Mouse (Mus musculus): Measurements from ENCODE around the gene Pabpn1l. TPM values are rescaled to one million over a fixed set of nuclear protein-coding genes. Genes with fewer than 3 reads are reported as not detected.
A peak's percentile ranks its signal among the peaks of the same experiment; 100 is the strongest.

Gene Pabpn1l
- polyA plus RNA-seq, 1 experiment from 2014 or later: 0.19 TPM

- WGBS: 19% methylated on average over 5 of the region's 5 CpGs
- Histone ChIP-seq H3K4me3 (ENCODE audit: low read length) (no peak overlapping the region), H3K9ac (replicated peaks; ENCODE audit: low read length) (0 out of 2 replicates have a peak overlapping the region, but pooled peaks have one; percentile 25), H3K36me3 (ENCODE audit: insufficient read depth, low read length) (no peaks in the 10 kb centered on the region), H3K4me1 (ENCODE audit: insufficient read depth, low read length) (peaks cover 59% of the 10 kb centered on the region), H3K27me3 (ENCODE audit: insufficient read depth, low read length) (no peaks in the 10 kb centered on the region), H3K4me2 (replicated peaks; ENCODE audit: low read depth, low read length) (no peak overlapping the region), H3K27ac (ENCODE audit: low read length) (0 out of 2 replicates have a peak overlapping the region, but pooled peaks have one; percentile 79), H3K9me3 (ENCODE audit: low read length) (no peaks in the 10 kb centered on the region)
- no peak for ATAC-seq (ENCODE audit: low FRiP score, low TSS enrichment)
These were observed 41.1 kb upstream of the Pabpn1l start for GRCm38 (mm10) chr8:122663670-122664069.

- ATAC-seq (ENCODE audit: low FRiP score, low TSS enrichment): no peak
- Histone ChIP-seq H3K36me3 (ENCODE audit: insufficient read depth, low read length) (no peaks in the 10 kb centered on the region), H3K27ac (ENCODE audit: low read length) (0 out of 2 replicates have a peak overlapping the region, but pooled peaks have one; percentile 31), H3K9me3 (ENCODE audit: low read length) (no peaks in the 10 kb centered on the region), H3K9ac (replicated peaks; ENCODE audit: low read length) (0 out of 2 replicates have a peak overlapping the region, but pooled peaks have one; percentile 25), H3K4me2 (replicated peaks; ENCODE audit: low read depth, low read length) (no peak overlapping the region), H3K4me3 (ENCODE audit: low read length) (no peak overlapping the region), H3K4me1 (ENCODE audit: insufficient read depth, low read length) (peaks cover 64% of the 10 kb centered on the region), H3K27me3 (ENCODE audit: insufficient read depth, low read length) (no peaks in the 10 kb centered on the region)
- WGBS: 57% methylated on average over 3 of the region's 3 CpGs
These were observed 40.6 kb upstream of the Pabpn1l start for GRCm38 (mm10) chr8:122663106-122663505.

- H3K9ac ChIP-seq (replicated peaks; ENCODE audit: low read length): no peak overlapping the region
These were observed 39.4 kb upstream of the Pabpn1l start for GRCm38 (mm10) chr8:122661894-122662293.

GRCm38 (mm10) chr8:122661138-122661537 lies 38.6 kb upstream of the Pabpn1l start:
- peak overlapping the region; percentile 14; the same call in 1 of the 2 replicates for H3K9ac ChIP-seq (replicated peaks; ENCODE audit: low read length)
- no peaks in the 10 kb centered on the region for H3K27me3 ChIP-seq (ENCODE audit: insufficient read depth, low read length)
- H3K4me1 ChIP-seq (ENCODE audit: insufficient read depth, low read length): peaks cover 61% of the 10 kb centered on the region
- H3K36me3 ChIP-seq (ENCODE audit: insufficient read depth, low read length): no peaks in the 10 kb centered on the region
- no peaks in the 10 kb centered on the region for H3K9me3 ChIP-seq (ENCODE audit: low read length)
- H3K27ac ChIP-seq (ENCODE audit: low read length): peak overlapping the region; percentile 74
- WGBS: 17% methylated on average over 7 of the region's 7 CpGs
- no peak overlapping the region for H3K4me3 ChIP-seq (ENCODE audit: low read length)
- ATAC-seq (ENCODE audit: low FRiP score, low TSS enrichment): peak; percentile 63
- H3K4me2 ChIP-seq (replicated peaks; ENCODE audit: low read depth, low read length): no peak overlapping the region

More at GRCm38 (mm10) chr8:122661894-122662293, 39.4 kb upstream of the Pabpn1l start:
- Histone ChIP-seq H3K36me3 (ENCODE audit: insufficient read depth, low read length) (no peaks in the 10 kb centered on the region), H3K9me3 (ENCODE audit: low read length) (no peaks in the 10 kb centered on the region), H3K27ac (ENCODE audit: low read length) (no peak overlapping the region; the same call in 1 of the 2 replicates), H3K4me1 (ENCODE audit: insufficient read depth, low read length) (peaks cover 66% of the 10 kb centered on the region), H3K27me3 (ENCODE audit: insufficient read depth, low read length) (no peaks in the 10 kb centered on the region), H3K4me3 (ENCODE audit: low read length) (no peak overlapping the region), H3K4me2 (replicated peaks; ENCODE audit: low read depth, low read length) (no peak overlapping the region)
- ATAC-seq (ENCODE audit: low FRiP score, low TSS enrichment): no peak
- 78% methylated on average over 2 of the region's 2 CpGs for WGBS

- Histone ChIP-seq H3K27me3 (ENCODE audit: insufficient read depth, low read length) (no peaks in the 10 kb centered on the region), H3K27ac (ENCODE audit: low read length) (no peak overlapping the region), H3K4me1 (ENCODE audit: insufficient read depth, low read length) (peaks cover 56% of the 10 kb centered on the region), H3K9ac (replicated peaks; ENCODE audit: low read length) (no peak overlapping the region), H3K9me3 (ENCODE audit: low read length) (no peaks in the 10 kb centered on the region), H3K36me3 (ENCODE audit: insufficient read depth, low read length) (no peaks in the 10 kb centered on the region), H3K4me2 (replicated peaks; ENCODE audit: low read depth, low read length) (no peak overlapping the region), H3K4me3 (ENCODE audit: low read length) (no peak overlapping the region)
- 72% methylated on average over 2 of the region's 2 CpGs for WGBS
- ATAC-seq (ENCODE audit: low FRiP score, low TSS enrichment): no peak
These were observed 37.5 kb upstream of the Pabpn1l start for GRCm38 (mm10) chr8:122660022-122660421.

- no peaks in the 10 kb centered on the region for H3K36me3 ChIP-seq (ENCODE audit: insufficient read depth, low read length)
- H3K4me2 ChIP-seq (replicated peaks; ENCODE audit: low read depth, low read length): no peak overlapping the region
- H3K9ac ChIP-seq (replicated peaks; ENCODE audit: low read length): no peak overlapping the region
- no peak for ATAC-seq (ENCODE audit: low FRiP score, low TSS enrichment)
- H3K4me3 ChIP-seq (ENCODE audit: low read length): no peak overlapping the region
- H3K27ac ChIP-seq (ENCODE audit: low read length): no peak overlapping the region
- WGBS: 42% methylated on average over 9 of the region's 9 CpGs
- H3K4me1 ChIP-seq (ENCODE audit: insufficient read depth, low read length): peaks cover 57% of the 10 kb centered on the region
- H3K27me3 ChIP-seq (ENCODE audit: insufficient read depth, low read length): no peaks in the 10 kb centered on the region
- H3K9me3 ChIP-seq (ENCODE audit: low read length): no peaks in the 10 kb centered on the region
These were observed 36.2 kb upstream of the Pabpn1l start for GRCm38 (mm10) chr8:122658807-122659160.

- no peaks in the 10 kb centered on the region for H3K36me3 ChIP-seq (ENCODE audit: insufficient read depth, low read length)
- no peak for ATAC-seq (ENCODE audit: low FRiP score, low TSS enrichment)
- no peak overlapping the region for H3K4me2 ChIP-seq (replicated peaks; ENCODE audit: low read depth, low read length)
- H3K4me1 ChIP-seq (ENCODE audit: insufficient read depth, low read length): peaks cover 57% of the 10 kb centered on the region
- no peaks in the 10 kb centered on the region for H3K9me3 ChIP-seq (ENCODE audit: low read length)
- no peaks in the 10 kb centered on the region for H3K27me3 ChIP-seq (ENCODE audit: insufficient read depth, low read length)
- 56% methylated on average over 10 of the region's 10 CpGs for WGBS
- H3K4me3 ChIP-seq (ENCODE audit: low read length): no peak overlapping the region
- H3K9ac ChIP-seq (replicated peaks; ENCODE audit: low read length): no peak overlapping the region
- no peak overlapping the region for H3K27ac ChIP-seq (ENCODE audit: low read length)
These were observed 35.7 kb upstream of the Pabpn1l start for GRCm38 (mm10) chr8:122658149-122658806.

- Histone ChIP-seq H3K4me2 (replicated peaks; ENCODE audit: low read depth, low read length) (no peak overlapping the region), H3K4me3 (ENCODE audit: low read length) (no peak overlapping the region), H3K9me3 (ENCODE audit: low read length) (no peaks in the 10 kb centered on the region), H3K9ac (replicated peaks; ENCODE audit: low read length) (no peak overlapping the region), H3K27ac (ENCODE audit: low read length) (peak overlapping the region; percentile 35; the same call in 1 of the 2 replicates), H3K36me3 (ENCODE audit: insufficient read depth, low read length) (no peaks in the 10 kb centered on the region), H3K27me3 (ENCODE audit: insufficient read depth, low read length) (no peaks in the 10 kb centered on the region), H3K4me1 (ENCODE audit: insufficient read depth, low read length) (peaks cover 51% of the 10 kb centered on the region)
- ATAC-seq (ENCODE audit: low FRiP score, low TSS enrichment): no peak
- 64% methylated on average over 13 of the region's 13 CpGs for WGBS
These were observed 33.8 kb upstream of the Pabpn1l start for GRCm38 (mm10) chr8:122656056-122656999.

GRCm38 (mm10) chr8:122654768-122655167 lies 32.2 kb upstream of the Pabpn1l start:
- peaks cover 43% of the 10 kb centered on the region for H3K4me1 ChIP-seq (ENCODE audit: insufficient read depth, low read length)
- H3K36me3 ChIP-seq (ENCODE audit: insufficient read depth, low read length): no peaks in the 10 kb centered on the region
- 0 out of 2 replicates have a peak overlapping the region, but pooled peaks have one; percentile 24 for H3K27ac ChIP-seq (ENCODE audit: low read length)
- no peak overlapping the region for H3K9ac ChIP-seq (replicated peaks; ENCODE audit: low read length)
- 36% methylated on average over 7 of the region's 7 CpGs for WGBS
- no peak overlapping the region for H3K4me2 ChIP-seq (replicated peaks; ENCODE audit: low read depth, low read length)
- ATAC-seq (ENCODE audit: low FRiP score, low TSS enrichment): peak; percentile 52
- no peaks in the 10 kb centered on the region for H3K27me3 ChIP-seq (ENCODE audit: insufficient read depth, low read length)
- no peak overlapping the region for H3K4me3 ChIP-seq (ENCODE audit: low read length)
- no peaks in the 10 kb centered on the region for H3K9me3 ChIP-seq (ENCODE audit: low read length)
